Mouse (Mus musculus) megakaryocyte, embryonic 14.5 days (primary cell): Measurements from ENCODE around the gene Fbxl3.

Experiments
- FLI1 ChIP-seq: IDR thresholded peaks from 2 replicates; pipeline ENCODE4 v1.6.1; 2012; ENCODE audit warnings: low read length, inconsistent platforms, mixed read lengths
- GATA1 ChIP-seq: IDR thresholded peaks from 3 replicates; pipeline ENCODE4 v1.6.1; 2012; ENCODE audit warnings: mixed read lengths, low read length, inconsistent platforms, borderline replicate concordance

GRCm38 (mm10) chr14:103086671-103087324 is 12.6 kb downstream of the Fbxl3 start:
- TF ChIP-seq GATA1 (peak; percentile 45; the same call in 1 of the 3 replicates), FLI1 (no peak)
